Mouse (Mus musculus) brain, embryonic 14.5 days (tissue): ENCODE data around the gene Dpep1. TPM values are rescaled to one million over a fixed set of nuclear protein-coding genes. Genes with fewer than 3 reads are reported as not detected.
A peak's percentile ranks its signal among the peaks of the same experiment; 100 is the strongest.

Experiments
- DNase-seq: peaks from one replicate; pipeline ENCODE4 v3.0.0-alpha.2; 2011; ENCODE audit warnings: low read depth
- CTCF ChIP-seq: fragments of 200-500 bp; IDR thresholded peaks from 2 replicates; pipeline ENCODE4 v1.5.1; 2012; ENCODE audit warnings: inconsistent platforms, mild to moderate bottlenecking, moderate library complexity, borderline replicate concordance; ENCODE audit not compliant: insufficient read depth, insufficient read length; ENCODE audit errors: extremely low read depth
- POLR2A ChIP-seq: fragments of 200-500 bp; IDR thresholded peaks from 2 replicates; pipeline ENCODE4 v1.6.1; 2012; ENCODE audit warnings: mild to moderate bottlenecking, inconsistent platforms, borderline replicate concordance; ENCODE audit not compliant: poor library complexity, insufficient read depth, insufficient read length, severe bottlenecking; ENCODE audit errors: extremely low read depth
- polyA plus RNA-seq: library from polyadenylated mRNA; depleted of rRNA; stranded (reverse); fragments of >200 nt; gene quantifications from 2 replicates; pipeline ENCODE4 v1.2.3, GENCODE M21; 2012; rRNA removed

The Dpep1 gene
- 0.37 and 0.66 TPM in 2 replicates for polyA plus RNA-seq

- DNase-seq, result no peak
- TF ChIP-seq POLR2A, result no peak
- TF ChIP-seq CTCF, result no peak
Measured at GRCm38 (mm10) chr8:123185566-123186409, at the start of gene Dpep1. TSS of gene Dpep1 (plus strand) at chr8:123186242.

GRCm38 (mm10) chr8:123136287-123136686, 49.8 kb upstream of the Dpep1 start:
- DNase-seq, result no peak
- TF ChIP-seq CTCF (no peak), POLR2A (no peak)

- peak; percentile 94 for DNase-seq
- TF ChIP-seq POLR2A, result no peak
- TF ChIP-seq CTCF, result no peak
Measured at GRCm38 (mm10) chr8:123137645-123138077, 48.4 kb upstream of the Dpep1 start.

- TF ChIP-seq CTCF, result no peak
- no peak for DNase-seq
Measured at GRCm38 (mm10) chr8:123138741-123139140, 47.3 kb upstream of the Dpep1 start.

- TF ChIP-seq CTCF (no peak), POLR2A (no peak)
- DNase-seq, result peak; percentile 84
Measured at GRCm38 (mm10) chr8:123141741-123142462, 44.1 kb upstream of the Dpep1 start.

GRCm38 (mm10) chr8:123145279-123145678, 40.8 kb upstream of the Dpep1 start:
- DNase-seq, result no peak
- TF ChIP-seq POLR2A (no peak), CTCF (peak; percentile 25; the same call in 1 of the 2 replicates)

GRCm38 (mm10) chr8:123146390-123146789, 39.7 kb upstream of the Dpep1 start:
- peak; percentile 26 for DNase-seq

GRCm38 (mm10) chr8:123150737-123151171, 35.3 kb upstream of the Dpep1 start:
- no peak for DNase-seq

More at GRCm38 (mm10) chr8:123146390-123146789, 39.7 kb upstream of the Dpep1 start:
- TF ChIP-seq POLR2A (no peak), CTCF (no peak)

GRCm38 (mm10) chr8:123155177-123155576, 30.9 kb upstream of the Dpep1 start:
- DNase-seq, result no peak

More at GRCm38 (mm10) chr8:123150737-123151171, 35.3 kb upstream of the Dpep1 start:
- no peak for TF ChIP-seq CTCF
- no peak for TF ChIP-seq POLR2A

GRCm38 (mm10) chr8:123156070-123156773, 29.8 kb upstream of the Dpep1 start:
- DNase-seq, result no peak
- TF ChIP-seq CTCF (no peak), POLR2A (no peak)

More at GRCm38 (mm10) chr8:123155177-123155576, 30.9 kb upstream of the Dpep1 start:
- peak; percentile 30; the same call in 1 of the 2 replicates for TF ChIP-seq CTCF
- no peak for TF ChIP-seq POLR2A

- no peak for TF ChIP-seq POLR2A
- no peak for DNase-seq
Measured at GRCm38 (mm10) chr8:123157888-123158465, 28.1 kb upstream of the Dpep1 start, which contains the start of gene Sult5a1. TSS of gene Sult5a1 (minus strand) at chr8:123158315.

GRCm38 (mm10) chr8:123181391-123181790, 4.7 kb upstream of the Dpep1 start:
- TF ChIP-seq POLR2A (no peak), CTCF (no peak)
- no peak for DNase-seq
